Mouse (Mus musculus) lung, postnatal 0 days (tissue): ENCODE results near the gene Arfgef2. TPM values are rescaled to one million over a fixed set of nuclear protein-coding genes. Genes with fewer than 3 reads are reported as not detected.

Experiments
- ATAC-seq: fragments of 200-750 bp; cut with Nextera tagmentation; 2 replicates; pipeline ENCODE4 v1.8.0; 2017; ENCODE audit warnings: moderate library complexity
- DNase-seq: peaks from one replicate; pipeline ENCODE4 v3.0.0-alpha.2; 2016; ENCODE audit warnings: low spot score
- H3K27ac ChIP-seq: fragments of 300-500 bp; sonication (generic); 2 replicates; pipeline ENCODE4 v1.5.1; 2014; ENCODE audit warnings: antibody characterized with exemption, mild to moderate bottlenecking, low read length, mixed read lengths
- H3K27me3 ChIP-seq: fragments of 300-500 bp; sonication (generic); replicated peaks from 2 replicates; pipeline ENCODE4 v1.6.1; 2014; ENCODE audit warnings: low read length, mixed read lengths; ENCODE audit not compliant: insufficient read depth
- H3K36me3 ChIP-seq: fragments of 300-500 bp; sonication (generic); 2 replicates; pipeline ENCODE4 v1.6.1; 2014; ENCODE audit warnings: low read length, mixed read lengths; ENCODE audit not compliant: insufficient read depth
- H3K4me1 ChIP-seq: fragments of 300-500 bp; sonication (generic); 2 replicates; pipeline ENCODE4 v1.6.1; 2014; ENCODE audit warnings: antibody characterized with exemption, low read depth, low read length, mixed read lengths; ENCODE audit not compliant: insufficient read depth
- H3K4me2 ChIP-seq: fragments of 300-500 bp; sonication (generic); replicated peaks from 2 replicates; pipeline ENCODE4 v1.6.1; 2014; ENCODE audit warnings: low read depth, mild to moderate bottlenecking, low read length, moderate library complexity, mixed read lengths
- H3K4me3 ChIP-seq: fragments of 300-500 bp; sonication (generic); 2 replicates; pipeline ENCODE4 v1.5.1; 2014; ENCODE audit warnings: low read depth, low read length
- H3K9ac ChIP-seq: fragments of 300-500 bp; sonication (generic); replicated peaks from 2 replicates; pipeline ENCODE4 v1.6.1; 2014; ENCODE audit warnings: low read depth, mild to moderate bottlenecking
- H3K9me3 ChIP-seq: fragments of 300-500 bp; sonication (generic); 2 replicates; pipeline ENCODE4 v1.6.1; 2016; ENCODE audit warnings: low read length, mixed read lengths
- CTCF ChIP-seq: IDR thresholded peaks from 2 replicates; pipeline ENCODE4 v1.5.1; 2016; ENCODE audit warnings: antibody characterized with exemption, mild to moderate bottlenecking
- EP300 ChIP-seq: IDR thresholded peaks from 2 replicates; pipeline ENCODE4 v1.6.1; 2016; ENCODE audit warnings: antibody characterized with exemption, mild to moderate bottlenecking, control low read depth
- WGBS: fragments of 180-500 bp; shearing (Covaris S2); extraction: QIAGEN DNeasy Blood & Tissue Kit; methylation state at CpG from one replicate; pipeline ENCODE4 v1.1.7; 2014; 5-methylcytosine and 5-hydroxymethylcytosine counted together
- polyA plus RNA-seq: library from polyadenylated mRNA; unstranded; fragments of >200 nt; fragmentation: Nextera tagmentation; extraction: Ambion mirVana; gene quantifications from 2 replicates; pipeline ENCODE4 v1.2.1, GENCODE M21; 2015

Arfgef2 gene
- polyA plus RNA-seq, 1 experiment from 2014 or later, result 6.2 TPM

DNA sequence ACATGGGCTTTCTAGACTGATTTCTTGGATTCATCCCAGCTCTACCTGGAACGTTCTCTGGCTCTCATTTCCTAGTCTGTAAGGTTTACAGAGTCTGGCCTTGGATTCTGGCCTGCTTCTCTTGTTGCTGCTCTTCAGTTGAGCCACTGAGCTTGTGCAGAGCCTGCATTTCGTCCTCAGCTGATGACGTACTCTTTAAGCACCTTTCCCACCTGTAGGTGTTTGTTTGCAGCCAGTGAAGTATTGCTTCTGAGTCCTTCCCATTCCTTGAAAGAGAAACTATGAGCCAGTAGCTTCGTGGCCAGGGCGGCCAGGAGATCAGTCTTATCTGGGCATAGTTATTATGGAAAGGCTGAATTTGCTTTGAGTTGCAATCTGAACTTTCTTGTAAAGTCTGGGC is 19.0 kb downstream of the Arfgef2 start:
- no peak for TF ChIP-seq CTCF
- no peak for TF ChIP-seq EP300
- WGBS, result 56% methylated on average over 5 of the region's 5 CpGs
- peak; percentile 64 for DNase-seq
- Histone ChIP-seq H3K9ac (no peak overlapping the region), H3K36me3 (0 out of 2 replicates have a peak, but pooled peaks cover 5% of the 10 kb centered on the region), H3K4me1 (0 out of 2 replicates have a peak, but pooled peaks cover 4% of the 10 kb centered on the region), H3K27ac (no peak overlapping the region), H3K4me3 (no peak overlapping the region), H3K27me3 (no peaks in the 10 kb centered on the region), H3K9me3 (no peaks in the 10 kb centered on the region), H3K4me2 (no peak overlapping the region)
- peak; percentile 56 for ATAC-seq

DNA sequence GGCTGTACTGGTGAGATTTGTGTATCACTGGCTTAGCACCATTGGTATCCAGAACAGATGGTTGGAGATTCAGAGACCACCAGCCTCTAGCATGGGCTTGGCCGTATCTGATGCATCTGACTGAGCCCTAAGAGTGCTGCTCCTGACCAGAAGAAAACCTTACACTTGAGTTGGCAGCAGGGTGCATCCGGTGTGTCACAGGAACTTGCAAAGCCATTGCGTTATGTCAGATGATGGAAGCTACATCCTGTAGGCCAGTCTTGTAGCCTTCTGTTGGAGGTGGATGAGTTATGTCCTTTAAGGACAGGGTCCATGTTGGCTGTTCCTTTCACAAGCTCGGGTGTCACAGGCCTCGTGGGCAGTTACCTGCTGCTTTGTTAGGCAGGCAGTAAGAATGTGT is 19.6 kb downstream of the Arfgef2 start:
- Histone ChIP-seq H3K4me1 (0 out of 2 replicates have a peak, but pooled peaks cover 4% of the 10 kb centered on the region), H3K4me2 (no peak overlapping the region), H3K27me3 (no peaks in the 10 kb centered on the region), H3K9me3 (no peaks in the 10 kb centered on the region), H3K27ac (no peak overlapping the region), H3K9ac (no peak overlapping the region), H3K4me3 (no peak overlapping the region), H3K36me3 (0 out of 2 replicates have a peak, but pooled peaks cover 9% of the 10 kb centered on the region)
- ATAC-seq (no peak), DNase-seq (no peak)
- 85% methylated on average over 5 of the region's 5 CpGs for WGBS
- TF ChIP-seq CTCF, result no peak
- no peak for TF ChIP-seq EP300

DNA sequence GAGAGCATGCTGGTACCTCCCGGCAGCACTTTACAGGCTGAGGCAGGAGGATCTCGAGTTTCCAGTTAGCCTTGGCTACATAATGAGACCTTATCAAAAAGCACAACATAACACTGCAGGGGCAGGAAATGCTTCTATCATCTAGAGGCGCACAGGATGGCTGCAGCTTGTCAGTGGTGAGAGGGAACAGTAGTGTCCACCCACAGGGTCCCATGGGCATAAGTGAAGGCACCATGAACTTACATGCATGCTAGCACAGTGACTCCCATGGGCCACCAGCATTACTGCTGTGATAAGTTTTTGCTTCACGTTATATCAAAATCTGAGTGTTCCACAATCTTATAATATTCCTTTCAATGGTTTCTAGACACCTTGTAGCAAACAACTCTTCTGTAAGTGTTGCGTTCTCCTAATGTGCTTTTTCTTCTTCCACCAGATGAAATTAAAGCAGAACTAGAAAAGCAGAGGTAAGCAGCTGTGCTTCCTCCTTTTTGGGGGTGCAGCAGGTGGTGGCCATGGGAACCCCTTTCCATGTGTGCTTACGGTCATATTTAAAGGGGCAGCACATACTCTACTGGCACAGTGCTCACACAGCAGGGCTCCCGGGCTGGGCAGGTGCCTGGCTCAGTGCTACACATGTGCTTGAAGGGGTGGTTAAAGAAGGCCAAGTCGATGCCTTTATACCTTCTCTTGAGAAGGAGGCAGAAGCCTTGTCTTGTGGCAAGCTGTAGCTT is 21.3 kb downstream of the Arfgef2 start:
- H3K27me3 ChIP-seq, result no peaks in the 10 kb centered on the region
- ATAC-seq, result no peak
- 82% methylated on average over 8 of the region's 8 CpGs for WGBS

DNA sequence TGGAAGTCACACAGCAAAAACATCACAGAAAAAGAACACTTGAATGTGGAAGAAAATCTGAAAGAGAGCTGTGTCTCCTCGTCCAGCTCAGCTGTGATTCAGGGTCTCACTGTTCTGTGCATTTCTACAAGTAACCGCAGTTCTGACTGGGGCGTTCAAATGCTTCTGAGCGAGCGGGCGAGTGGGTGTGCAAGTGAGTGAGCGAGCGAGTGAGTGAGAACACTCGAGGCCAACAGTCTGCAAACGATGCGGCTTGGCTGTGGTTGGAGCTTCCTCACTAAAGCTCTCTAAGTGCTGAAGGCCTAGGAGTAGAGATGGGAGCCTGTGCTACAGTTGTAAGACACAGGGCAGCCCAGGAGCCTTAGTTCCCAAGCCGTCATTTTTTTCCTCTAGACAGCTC is 22.9 kb downstream of the Arfgef2 start:
- 0 out of 2 replicates have a peak, but pooled peaks cover 4% of the 10 kb centered on the region for H3K4me1 ChIP-seq
- ATAC-seq (no peak), DNase-seq (no peak)
- no peaks in the 10 kb centered on the region for H3K9me3 ChIP-seq
- H3K27me3 ChIP-seq, result no peaks in the 10 kb centered on the region
- H3K4me2 ChIP-seq, result no peak overlapping the region
- TF ChIP-seq EP300, result no peak
- TF ChIP-seq CTCF, result no peak
- 86% methylated on average over 12 of the region's 12 CpGs for WGBS
- H3K9ac ChIP-seq, result no peak overlapping the region
- H3K27ac ChIP-seq, result no peak overlapping the region
- H3K36me3 ChIP-seq, result 0 out of 2 replicates have a peak, but pooled peaks cover 9% of the 10 kb centered on the region
- H3K4me3 ChIP-seq, result no peak overlapping the region

More for the DNA sequence above, 21.3 kb downstream of the Arfgef2 start:
- H3K36me3 ChIP-seq, result 0 out of 2 replicates have a peak, but pooled peaks cover 9% of the 10 kb centered on the region
- no peak for DNase-seq
- no peak overlapping the region for H3K4me2 ChIP-seq
- H3K4me1 ChIP-seq, result 0 out of 2 replicates have a peak, but pooled peaks cover 4% of the 10 kb centered on the region
- no peak overlapping the region for H3K4me3 ChIP-seq
- TF ChIP-seq EP300, result no peak
- no peak for TF ChIP-seq CTCF
- H3K9ac ChIP-seq, result no peak overlapping the region
- H3K9me3 ChIP-seq, result no peaks in the 10 kb centered on the region
- H3K27ac ChIP-seq, result no peak overlapping the region

DNA sequence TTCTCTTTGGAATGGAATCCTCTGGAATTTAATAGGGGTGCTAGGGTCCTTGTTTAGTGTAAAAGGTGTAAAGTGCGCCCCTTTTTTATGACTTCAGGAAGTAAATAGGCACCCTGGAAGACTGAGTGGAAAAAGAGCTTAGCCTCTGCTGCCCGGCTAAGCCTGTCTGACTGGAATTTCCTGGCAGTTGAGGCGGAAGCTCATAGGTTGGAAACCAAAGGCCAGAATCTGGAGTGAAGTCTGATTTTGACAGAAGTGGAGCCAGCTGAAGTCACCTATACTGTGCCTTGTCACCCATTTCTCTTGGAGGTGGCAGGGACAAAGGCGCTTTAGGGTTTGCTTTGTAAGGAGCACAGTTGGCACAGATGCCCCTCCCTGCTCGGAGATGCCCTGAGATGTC is 25.0 kb downstream of the Arfgef2 start:
- H3K4me2 ChIP-seq, result no peak overlapping the region
- 0 out of 2 replicates have a peak overlapping the region, but pooled peaks have one; percentile 16 for H3K27ac ChIP-seq
- H3K27me3 ChIP-seq, result no peaks in the 10 kb centered on the region
- H3K4me1 ChIP-seq, result no peaks in the 10 kb centered on the region
- no peaks in the 10 kb centered on the region for H3K9me3 ChIP-seq
- 72% methylated on average over 5 of the region's 5 CpGs for WGBS
- peaks cover 9% of the 10 kb centered on the region; the same call in 1 of the 2 replicates for H3K36me3 ChIP-seq
- ATAC-seq, result peak; percentile 46
- peak; percentile 51 for DNase-seq
- no peak overlapping the region for H3K4me3 ChIP-seq
- TF ChIP-seq EP300 (no peak), CTCF (no peak)
- H3K9ac ChIP-seq, result no peak overlapping the region

DNA sequence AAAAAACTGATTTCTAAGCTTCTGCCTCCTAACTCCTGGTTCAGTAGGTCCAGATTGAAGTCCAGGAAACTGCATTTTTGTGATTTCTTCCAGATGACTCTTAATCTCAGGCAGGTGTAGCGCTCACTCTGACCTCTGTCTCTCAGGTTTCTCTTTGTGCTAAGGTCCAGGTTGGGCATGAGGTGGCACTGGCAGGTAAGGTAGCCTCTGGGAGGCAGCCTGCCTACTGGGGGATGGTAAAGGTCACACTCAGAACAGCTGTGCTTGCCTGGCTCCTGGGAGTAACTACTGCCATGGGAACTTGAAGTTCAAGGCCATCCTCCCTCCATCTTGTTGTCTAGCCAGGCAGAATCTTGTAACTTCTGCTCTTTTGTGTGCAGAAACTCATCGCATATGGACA is 28.7 kb downstream of the Arfgef2 start:
- TF ChIP-seq CTCF (no peak), EP300 (no peak)
- no peaks in the 10 kb centered on the region for H3K27me3 ChIP-seq
- H3K36me3 ChIP-seq, result peaks cover 10% of the 10 kb centered on the region
- H3K27ac ChIP-seq, result no peak overlapping the region
- no peak overlapping the region for H3K4me2 ChIP-seq
- no peak for ATAC-seq
- DNase-seq, result no peak
- no peak overlapping the region for H3K9ac ChIP-seq
- 95% methylated on average over 2 of the region's 2 CpGs for WGBS
- H3K4me1 ChIP-seq, result no peaks in the 10 kb centered on the region
- H3K4me3 ChIP-seq, result no peak overlapping the region
- H3K9me3 ChIP-seq, result no peaks in the 10 kb centered on the region
